Mouse (Mus musculus) intestine, embryonic 15.5 days (tissue): ENCODE results near the gene Emc1. TPM values are rescaled to one million over a fixed set of nuclear protein-coding genes. Genes with fewer than 3 reads are reported as not detected.

ENCODE experiments used
- ATAC-seq: fragments of 200-750 bp; cut with Nextera tagmentation; 2 replicates; pipeline ENCODE4 v1.8.0; 2017; ENCODE audit warnings: moderate TSS enrichment, moderate library complexity
- H3K27ac ChIP-seq: fragments of 300-500 bp; sonication (generic); 2 replicates; pipeline ENCODE4 v1.5.1; 2015; ENCODE audit warnings: mild to moderate bottlenecking, inconsistent platforms
- H3K27me3 ChIP-seq: fragments of 300-500 bp; sonication (generic); replicated peaks from 2 replicates; pipeline ENCODE4 v1.6.1; 2015; ENCODE audit warnings: inconsistent platforms
- H3K36me3 ChIP-seq: fragments of 300-500 bp; sonication (generic); 2 replicates; pipeline ENCODE4 v1.6.1; 2015; ENCODE audit warnings: inconsistent platforms
- H3K4me1 ChIP-seq: fragments of 300-500 bp; sonication (generic); replicated peaks from 2 replicates; pipeline ENCODE4 v1.6.1; 2015; ENCODE audit warnings: inconsistent platforms
- H3K4me2 ChIP-seq: fragments of 300-500 bp; sonication (generic); replicated peaks from 2 replicates; pipeline ENCODE4 v1.6.1; 2015; ENCODE audit warnings: mild to moderate bottlenecking, inconsistent platforms
- H3K4me3 ChIP-seq: fragments of 300-500 bp; sonication (generic); replicated peaks from 2 replicates; pipeline ENCODE4 v1.5.1; 2015; ENCODE audit warnings: inconsistent platforms
- H3K9ac ChIP-seq: fragments of 300-500 bp; sonication (generic); 2 replicates; pipeline ENCODE4 v1.6.1; 2015; ENCODE audit warnings: inconsistent platforms
- H3K9me3 ChIP-seq: fragments of 300-500 bp; sonication (generic); 2 replicates; pipeline ENCODE4 v1.6.1; 2016; ENCODE audit warnings: inconsistent platforms
- WGBS: fragments of 180-500 bp; shearing (Covaris S2); methylation state at CpG from one replicate; pipeline ENCODE4 v1.1.7; 2015; 5-methylcytosine and 5-hydroxymethylcytosine counted together
- polyA plus RNA-seq: library from polyadenylated mRNA; unstranded; fragments of >200 nt; fragmentation: Nextera tagmentation; extraction: Ambion mirVana; gene quantifications from 2 replicates; pipeline ENCODE4 v1.2.1, GENCODE M21; 2015

The Emc1 gene
- polyA plus RNA-seq, 1 experiment from 2014 or later: 21.2 TPM

- 82% methylated on average over 5 of the region's 5 CpGs for WGBS
- Histone ChIP-seq H3K27ac (no peak overlapping the region), H3K4me1 (no peaks in the 10 kb centered on the region), H3K36me3 (peaks cover 65% of the 10 kb centered on the region), H3K4me2 (no peak overlapping the region), H3K27me3 (no peaks in the 10 kb centered on the region), H3K9ac (no peak overlapping the region), H3K4me3 (no peak overlapping the region), H3K9me3 (no peaks in the 10 kb centered on the region)
- no peak for ATAC-seq
These were observed 48.1 kb downstream of the Emc1 start for GRCm38 (mm10) chr4:139400487-139400886.

GRCm38 (mm10) chr4:139403214-139403613, 50.8 kb downstream of the Emc1 start:
- Histone ChIP-seq H3K27me3 (no peaks in the 10 kb centered on the region), H3K4me3 (no peak overlapping the region), H3K36me3 (peaks cover 64% of the 10 kb centered on the region), H3K4me1 (no peaks in the 10 kb centered on the region), H3K9me3 (no peaks in the 10 kb centered on the region), H3K27ac (no peak overlapping the region), H3K9ac (no peak overlapping the region), H3K4me2 (no peak overlapping the region)
- 84% methylated on average over 14 of the region's 14 CpGs for WGBS
- no peak for ATAC-seq

- H3K4me1 ChIP-seq: no peaks in the 10 kb centered on the region
- no peak for ATAC-seq
- H3K27ac ChIP-seq: no peak overlapping the region
- H3K9me3 ChIP-seq: no peaks in the 10 kb centered on the region
- no peaks in the 10 kb centered on the region for H3K27me3 ChIP-seq
- peaks cover 81% of the 10 kb centered on the region for H3K36me3 ChIP-seq
- no peak overlapping the region for H3K4me2 ChIP-seq
- H3K4me3 ChIP-seq: no peak overlapping the region
- 91% methylated on average over 3 of the region's 3 CpGs for WGBS
- no peak overlapping the region for H3K9ac ChIP-seq
These were observed 59.0 kb downstream of the Emc1 start for GRCm38 (mm10) chr4:139411351-139411750.

GRCm38 (mm10) chr4:139417868-139418267, 65.5 kb downstream of the Emc1 start:
- no peaks in the 10 kb centered on the region for H3K9me3 ChIP-seq
- ATAC-seq: no peak
- no peak overlapping the region for H3K27ac ChIP-seq
- no peaks in the 10 kb centered on the region for H3K27me3 ChIP-seq
- WGBS: 56% methylated on average over 1 of the region's 1 CpGs
- peaks cover 77% of the 10 kb centered on the region for H3K36me3 ChIP-seq
- no peak overlapping the region for H3K4me3 ChIP-seq
- no peaks in the 10 kb centered on the region for H3K4me1 ChIP-seq
- H3K9ac ChIP-seq: no peak overlapping the region
- no peak overlapping the region for H3K4me2 ChIP-seq

GRCm38 (mm10) chr4:139421621-139422020, 69.2 kb downstream of the Emc1 start:
- ATAC-seq: no peak
- H3K36me3 ChIP-seq: peaks cover 68% of the 10 kb centered on the region

GRCm38 (mm10) chr4:139422409-139422808, 70.0 kb downstream of the Emc1 start:
- Histone ChIP-seq H3K27ac (no peak overlapping the region), H3K9me3 (no peaks in the 10 kb centered on the region), H3K4me3 (no peak overlapping the region), H3K4me2 (no peak overlapping the region), H3K9ac (no peak overlapping the region), H3K27me3 (no peaks in the 10 kb centered on the region), H3K4me1 (no peaks in the 10 kb centered on the region), H3K36me3 (peaks cover 66% of the 10 kb centered on the region)
- 92% methylated on average over 2 of the region's 2 CpGs for WGBS
- ATAC-seq: no peak

More at GRCm38 (mm10) chr4:139421621-139422020, 69.2 kb downstream of the Emc1 start:
- WGBS: 92% methylated on average over 7 of the region's 7 CpGs
- Histone ChIP-seq H3K27me3 (no peaks in the 10 kb centered on the region), H3K27ac (no peak overlapping the region), H3K9me3 (no peaks in the 10 kb centered on the region), H3K4me3 (no peak overlapping the region), H3K4me1 (no peaks in the 10 kb centered on the region), H3K9ac (no peak overlapping the region), H3K4me2 (no peak overlapping the region)

GRCm38 (mm10) chr4:139423270-139423669, 70.9 kb downstream of the Emc1 start:
- Histone ChIP-seq H3K27ac (no peak overlapping the region), H3K4me1 (no peaks in the 10 kb centered on the region), H3K4me3 (no peak overlapping the region), H3K4me2 (no peak overlapping the region), H3K9ac (no peak overlapping the region), H3K36me3 (peaks cover 65% of the 10 kb centered on the region), H3K27me3 (no peaks in the 10 kb centered on the region), H3K9me3 (no peaks in the 10 kb centered on the region)
- 74% methylated on average over 2 of the region's 2 CpGs for WGBS
- no peak for ATAC-seq

Other genes with a start within 250 kb of the Emc1 start
- gene Minos1, start 221.5 kb upstream of the Emc1 start, polyA plus RNA-seq: 640 and 702 TPM in 2 replicates
- gene Capzb, start 159.7 kb upstream of the Emc1 start, polyA plus RNA-seq: 410 and 425 TPM in 2 replicates
- 19.3 and 23.3 TPM in 2 replicates for gene Pqlc2, start 41.9 kb upstream of the Emc1 start, polyA plus RNA-seq
- 170 and 186 TPM in 2 replicates for gene Akr7a5, start 41.8 kb upstream of the Emc1 start, polyA plus RNA-seq
- 119 and 122 TPM in 2 replicates for gene Mrto4, start within 50 bp of the Emc1 start, polyA plus RNA-seq
- 52.7 and 59.0 TPM in 2 replicates for gene Ubr4, start within 50 bp of the Emc1 start, polyA plus RNA-seq
- gene Iffo2, start 178.0 kb downstream of the Emc1 start, polyA plus RNA-seq: 2.9 and 3.2 TPM in 2 replicates